Mouse (Mus musculus) urinary bladder, postnatal 14 days (tissue): ENCODE measurements around the gene Slc35f1.
"Not testable (repeated sequence)": the region's sequence is repeated elsewhere in the genome, so short reads cannot be mapped to it uniquely, and the experiment has no call there.

Experiments
- DNase-seq: peaks from one replicate; pipeline ENCODE4 v3.0.0; 2021; ENCODE audit warnings: low spot score

Gene Slc35f1

GRCm38 (mm10) chr10:52787075-52787474 is 96.7 kb downstream of the Slc35f1 start:
- no peak for DNase-seq

GRCm38 (mm10) chr10:52791560-52791959 is 101.2 kb downstream of the Slc35f1 start:
- DNase-seq, result no peak

- DNase-seq, result no peak
Observed at GRCm38 (mm10) chr10:52797454-52797853, 107.1 kb downstream of the Slc35f1 start.

- no peak for DNase-seq
Observed at GRCm38 (mm10) chr10:52807808-52808207, 117.5 kb downstream of the Slc35f1 start.

GRCm38 (mm10) chr10:52812861-52813260 is 122.5 kb downstream of the Slc35f1 start:
- no peak for DNase-seq

- DNase-seq, result no peak
Observed at GRCm38 (mm10) chr10:52814358-52814757, 124.0 kb downstream of the Slc35f1 start.

- DNase-seq, result no peak
Observed at GRCm38 (mm10) chr10:52819661-52820060, 129.3 kb downstream of the Slc35f1 start.

GRCm38 (mm10) chr10:52822909-52823308 is 132.6 kb downstream of the Slc35f1 start:
- DNase-seq, result no peak

- no peak for DNase-seq
Observed at GRCm38 (mm10) chr10:52825746-52826145, 135.4 kb downstream of the Slc35f1 start.

GRCm38 (mm10) chr10:52840819-52841218 is 150.5 kb downstream of the Slc35f1 start:
- no peak for DNase-seq

GRCm38 (mm10) chr10:52851994-52852393 is 161.7 kb downstream of the Slc35f1 start:
- DNase-seq, result no peak

- DNase-seq, result no peak
Observed at GRCm38 (mm10) chr10:52860851-52861250, 170.5 kb downstream of the Slc35f1 start.

- no peak for DNase-seq
Observed at GRCm38 (mm10) chr10:52864936-52865335, 174.6 kb downstream of the Slc35f1 start.

- no peak for DNase-seq
Observed at GRCm38 (mm10) chr10:52871110-52871509, 180.8 kb downstream of the Slc35f1 start.

GRCm38 (mm10) chr10:52874133-52874532 is 183.8 kb downstream of the Slc35f1 start:
- no peak for DNase-seq

- no peak for DNase-seq
Observed at GRCm38 (mm10) chr10:52874712-52875111, 184.4 kb downstream of the Slc35f1 start.

GRCm38 (mm10) chr10:52877263-52878021 is 187.1 kb downstream of the Slc35f1 start:
- DNase-seq, result no peak

GRCm38 (mm10) chr10:52878093-52878801 is 187.9 kb downstream of the Slc35f1 start:
- DNase-seq, result no peak

GRCm38 (mm10) chr10:52896724-52897123 is 206.4 kb downstream of the Slc35f1 start:
- not testable (repeated sequence) for DNase-seq

- DNase-seq, result no peak
Observed at GRCm38 (mm10) chr10:52904914-52905313, 214.6 kb downstream of the Slc35f1 start.

- no peak for DNase-seq
Observed at GRCm38 (mm10) chr10:52911762-52912161, 221.4 kb downstream of the Slc35f1 start.

GRCm38 (mm10) chr10:52918715-52919114 is 228.4 kb downstream of the Slc35f1 start:
- no peak for DNase-seq

GRCm38 (mm10) chr10:52923143-52923542 is 232.8 kb downstream of the Slc35f1 start:
- no peak for DNase-seq
